ENCODE assay signal across 26 mouse cellular contexts in the genomic region with DNA sequence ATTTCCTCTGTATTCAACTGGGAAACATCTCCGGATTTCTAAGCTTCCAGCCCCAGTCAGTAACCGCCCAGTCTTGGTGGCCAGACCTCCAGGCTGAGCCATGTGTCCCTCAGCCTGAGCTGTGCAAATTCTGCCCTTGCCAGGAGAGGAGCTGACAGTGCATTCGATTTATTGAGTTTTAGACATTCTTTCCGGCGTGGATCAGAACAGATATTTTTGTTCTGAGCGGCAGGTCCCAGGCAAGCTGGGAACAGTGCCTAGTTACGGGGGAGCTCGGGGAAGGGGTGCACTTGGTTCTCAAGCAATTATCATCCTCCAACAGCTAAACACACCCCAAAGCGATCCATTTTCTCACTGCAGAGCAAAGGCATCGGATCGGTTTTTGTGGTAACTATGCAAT. TPM values are rescaled to one million over a fixed set of nuclear protein-coding genes. Genes with fewer than 3 reads are reported as not detected.
A peak's percentile ranks its signal among the peaks of the same experiment; 100 is the strongest.
DNase-seq lines count a peak whose midpoint lies in the region; ATAC-seq and TF ChIP-seq lines count a peak whose summit lies in the region.
"Had no signal": no experiment of that assay in that cellular context is flagged by ENCODE, and none has a peak within 500 bp of the region (broad histone marks: within the 10 kb centered on the region; RNA-seq: fewer than 3 reads in every experiment).

No protein-coding gene starts in this region.

- ATAC-seq in limb, embryonic 12.5 days (ENCODE audit: insufficient number of reproducible peaks, insufficient read depth, low FRiP score, low TSS enrichment, low read depth) = no peak
- no peak for ATAC-seq in lung, postnatal 0 days
- ATAC-seq: inflammation-experienced regulatory T-cells, adult 6 months; liver, postnatal 0 days; midbrain, embryonic 15.5 days; Patski had no signal

- no peaks in the 10 kb centered on the region; the same call in 1 of the 2 replicates for H3K27me3 ChIP-seq in limb, embryonic 12.5 days
- H3K27me3 ChIP-seq in limb, embryonic 10.5 days (ENCODE audit: low read depth, poor library complexity, severe bottlenecking) = peaks cover 6% of the 10 kb centered on the region
- H3K27me3 ChIP-seq in lung, postnatal 0 days (replicated peaks; ENCODE audit: insufficient read depth, low read length) = no peaks in the 10 kb centered on the region
- H3K27me3 ChIP-seq: hindbrain, embryonic 12.5 days; limb, embryonic 15.5 days; midbrain, embryonic 15.5 days had no signal

- no peak for TF ChIP-seq CTCF in lung, postnatal 0 days (IDR thresholded peaks at IDR 0.05)

- 56% methylated on average over 11 of the region's 11 CpGs for WGBS in limb, embryonic 12.5 days
- WGBS in limb, embryonic 10.5 days = 77% methylated on average over 11 of the region's 11 CpGs
- WGBS in lung, postnatal 0 days = 64% methylated on average over 11 of the region's 11 CpGs

- H3K9ac ChIP-seq in limb, embryonic 12.5 days (replicated peaks) = no peak overlapping the region
- H3K9ac ChIP-seq in lung, postnatal 0 days (replicated peaks; ENCODE audit: low read depth) = no peak overlapping the region
- H3K9ac ChIP-seq: embryonic facial prominence, embryonic 15.5 days; heart, embryonic 12.5 days; hindbrain, embryonic 12.5 days; limb, embryonic 15.5 days; midbrain, embryonic 15.5 days; stomach, embryonic 15.5 days had no signal

- H3K4me2 ChIP-seq in limb, embryonic 12.5 days = no peak overlapping the region
- H3K4me2 ChIP-seq in lung, postnatal 0 days (replicated peaks; ENCODE audit: low read depth, low read length) = no peak overlapping the region
- H3K4me2 ChIP-seq: embryonic facial prominence, embryonic 15.5 days; heart, embryonic 12.5 days; hindbrain, embryonic 12.5 days; limb, embryonic 15.5 days; midbrain, embryonic 15.5 days; stomach, embryonic 15.5 days had no signal

- H3K4me3 ChIP-seq in limb, embryonic 12.5 days (replicated peaks) = no peak overlapping the region
- no peak overlapping the region for H3K4me3 ChIP-seq in limb, embryonic 10.5 days
- H3K4me3 ChIP-seq in lung, postnatal 0 days (ENCODE audit: low read depth, low read length) = no peak overlapping the region
- H3K4me3 ChIP-seq: embryonic facial prominence, embryonic 15.5 days; heart, embryonic 12.5 days; hindbrain, embryonic 12.5 days; limb, embryonic 15.5 days; megakaryocyte, embryonic 14.5 days; midbrain, embryonic 15.5 days; myocyte; stomach, embryonic 15.5 days had no signal

- no peaks in the 10 kb centered on the region for H3K36me3 ChIP-seq in limb, embryonic 12.5 days
- H3K36me3 ChIP-seq in limb, embryonic 10.5 days = no peaks in the 10 kb centered on the region
- H3K36me3 ChIP-seq in lung, postnatal 0 days (ENCODE audit: insufficient read depth, low read length) = no peaks in the 10 kb centered on the region
- H3K36me3 ChIP-seq: embryonic facial prominence, embryonic 15.5 days; heart, embryonic 12.5 days; hindbrain, embryonic 12.5 days; limb, embryonic 15.5 days; midbrain, embryonic 15.5 days; stomach, embryonic 15.5 days had no signal

- no peak for TF ChIP-seq EP300 in lung, postnatal 0 days (IDR thresholded peaks at IDR 0.05)

- H3K9me3 ChIP-seq in limb, embryonic 12.5 days = no peaks in the 10 kb centered on the region
- no peaks in the 10 kb centered on the region for H3K9me3 ChIP-seq in limb, embryonic 10.5 days (replicated peaks)
- no peaks in the 10 kb centered on the region for H3K9me3 ChIP-seq in lung, postnatal 0 days (ENCODE audit: low read length)
- H3K9me3 ChIP-seq: embryonic facial prominence, embryonic 15.5 days; heart, embryonic 12.5 days; hindbrain, embryonic 12.5 days; limb, embryonic 15.5 days; megakaryocyte, embryonic 14.5 days; midbrain, embryonic 15.5 days; stomach, embryonic 15.5 days had no signal

- peak; percentile 34 to 79 for DNase-seq in adrenal gland, adult (ENCODE audit: inconsistent age in 2 of 2, low spot score in 1 of 2)
- DNase-seq in adrenal gland, postnatal 4 days (ENCODE audit: low spot score in 2 of 2) = no peak
- no peak for DNase-seq in limb, embryonic 10.5 days (ENCODE audit: low spot score)
- peak; percentile 53 for DNase-seq in brain, adult 2 months (ENCODE audit: low read depth, low spot score)
- peak; percentile 32 for DNase-seq in telencephalon, adult 2 months (ENCODE audit: low read depth, low spot score)
- no peak for DNase-seq in lung, postnatal 0 days (ENCODE audit: low spot score)
- DNase-seq in cerebellum, postnatal 25 days = no peak
- DNase-seq: cerebellum, adult 9-11 months; embryo, embryonic 11 days; heart, adult 11 months; heart, postnatal 14 days; kidney, adult 9 months; kidney, postnatal 25 days; liver, postnatal 0 days had no signal

- H3K27ac ChIP-seq in limb, embryonic 12.5 days = peak overlapping the region; percentile 7; the same call in 1 of the 2 replicates
- no peak overlapping the region for H3K27ac ChIP-seq in limb, embryonic 10.5 days
- H3K27ac ChIP-seq in lung, postnatal 0 days (ENCODE audit: low read length) = no peak overlapping the region
- H3K27ac ChIP-seq: embryonic facial prominence, embryonic 15.5 days; hindbrain, embryonic 12.5 days; limb, embryonic 15.5 days; midbrain, embryonic 15.5 days; stomach, embryonic 15.5 days had no signal

- peaks cover 19% of the 10 kb centered on the region for H3K4me1 ChIP-seq in limb, embryonic 12.5 days (replicated peaks)
- H3K4me1 ChIP-seq in limb, embryonic 10.5 days = peaks cover 12% of the 10 kb centered on the region; the same call in 1 of the 2 replicates
- no peaks in the 10 kb centered on the region for H3K4me1 ChIP-seq in lung, postnatal 0 days (ENCODE audit: insufficient read depth, low read depth, low read length)
- H3K4me1 ChIP-seq: megakaryocyte, embryonic 14.5 days had no signal

RNA-seq across cellular contexts. Expression of gene Pck1, which starts 9.2 kb away (rescaled TPM):
- total RNA-seq in adrenal gland, postnatal 4 days (2021) = 100 to 1,000 TPM; 190 to 200 TPM
- 0.08 TPM in 1 of 2 replicates, not detected in the other for polyA plus RNA-seq in limb, embryonic 12.5 days (2016; fragmentation: Nextera tagmentation; extraction: Ambion mirVana)
- not detected in 2 replicates for polyA plus RNA-seq in limb, embryonic 10.5 days (2016; fragmentation: Nextera tagmentation; extraction: Ambion mirVana)
- polyA plus RNA-seq in lung, postnatal 0 days (2015; fragmentation: Nextera tagmentation; extraction: Ambion mirVana) = 0.08 and 0.10 TPM in 2 replicates
- polyA plus RNA-seq: brain, embryonic 14.5 days; embryonic facial prominence, embryonic 15.5 days; hindbrain, embryonic 12.5 days; inflammation-experienced regulatory T-cells, adult 6 months; midbrain, embryonic 15.5 days; myocyte; Patski had no signal

RNA-seq across cellular contexts. Expression of gene Ctcfl, which starts 24.3 kb away (rescaled TPM):
- total RNA-seq in adrenal gland, postnatal 4 days (2021) = not detected
- polyA plus RNA-seq in limb, embryonic 12.5 days (2016; fragmentation: Nextera tagmentation; extraction: Ambion mirVana) = 0.13 TPM in 2 replicates
- 0.06 TPM in 1 of 2 replicates, not detected in the other for polyA plus RNA-seq in limb, embryonic 10.5 days (2016; fragmentation: Nextera tagmentation; extraction: Ambion mirVana)
- polyA plus RNA-seq in lung, postnatal 0 days (2015; fragmentation: Nextera tagmentation; extraction: Ambion mirVana) = 0.07 TPM in 1 of 2 replicates, not detected in the other
- polyA plus RNA-seq: brain, embryonic 14.5 days; inflammation-experienced regulatory T-cells, adult 6 months; myocyte; Patski had no signal

Comparison
In these comparisons a context has a peak if more than half of its experiments do, and no peak if none do; other contexts are left out.
1. DNase-seq: peak in adrenal gland, adult (2 of 2), brain, adult 2 months (single experiment) and telencephalon, adult 2 months (single experiment); none in adrenal gland, postnatal 4 days (0 of 2), limb, embryonic 10.5 days (single experiment), lung, postnatal 0 days (single experiment) and cerebellum, postnatal 25 days (0 of 2).